Mouse (Mus musculus) testis, adult 2 months (tissue): ENCODE measurements around the gene Tmem178b.

ENCODE experiments used
- CTCF ChIP-seq: fragments of 200-500 bp; IDR thresholded peaks from 2 replicates; pipeline ENCODE4 v1.5.1; 2012; ENCODE audit warnings: low read depth, mild to moderate bottlenecking, inconsistent platforms, low read length, moderate library complexity; ENCODE audit not compliant: control insufficient read depth, insufficient read depth, insufficient replicate concordance
- POLR2A ChIP-seq: fragments of 200-500 bp; IDR thresholded peaks from 2 replicates; pipeline ENCODE4 v1.6.1; 2012; ENCODE audit warnings: low read depth, mild to moderate bottlenecking, inconsistent platforms, low read length, moderate library complexity; ENCODE audit not compliant: control insufficient read depth

DNA sequence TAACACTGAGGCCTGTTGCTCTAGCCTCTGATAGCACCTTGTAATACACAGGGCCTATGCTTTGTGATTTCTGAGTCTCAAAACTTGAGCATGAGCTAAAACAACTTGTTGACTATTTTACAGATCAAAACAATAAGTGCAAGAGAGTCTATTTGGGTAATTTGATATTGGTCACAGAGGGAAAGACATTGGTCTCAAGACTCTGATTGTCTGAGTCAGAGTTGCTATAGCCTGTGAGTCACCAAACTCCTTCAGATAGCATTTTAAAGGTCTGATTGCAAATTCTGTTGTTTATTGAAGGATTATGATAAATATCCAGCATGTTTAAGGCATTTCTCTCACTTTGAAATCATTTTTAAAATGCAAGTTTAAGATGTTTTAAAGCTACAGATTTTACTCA is 250.9 kb downstream of the Tmem178b start:
- TF ChIP-seq POLR2A (no peak), CTCF (no peak)
